Mouse (Mus musculus): ENCODE results near the gene Amy2a2.
"Not testable (repeated sequence)": the region's sequence is repeated elsewhere in the genome, so short reads cannot be mapped to it uniquely, and the experiment has no call there.

GRCm38 (mm10) chr3:113312937-113313336 lies 43.5 kb downstream of the Amy2a2 start:
- TF ChIP-seq POLR2A (IDR thresholded peaks at IDR 0.05; ENCODE audit: borderline replicate concordance, insufficient read depth, low read length); CTCF (IDR thresholded peaks at IDR 0.05; ENCODE audit: borderline replicate concordance, insufficient read depth, low read depth, low read length): not testable (repeated sequence)

All from cerebellum, adult 2 months (tissue).